Comparison of ENCODE assay signal across 9 mouse cellular contexts in the genomic region with DNA sequence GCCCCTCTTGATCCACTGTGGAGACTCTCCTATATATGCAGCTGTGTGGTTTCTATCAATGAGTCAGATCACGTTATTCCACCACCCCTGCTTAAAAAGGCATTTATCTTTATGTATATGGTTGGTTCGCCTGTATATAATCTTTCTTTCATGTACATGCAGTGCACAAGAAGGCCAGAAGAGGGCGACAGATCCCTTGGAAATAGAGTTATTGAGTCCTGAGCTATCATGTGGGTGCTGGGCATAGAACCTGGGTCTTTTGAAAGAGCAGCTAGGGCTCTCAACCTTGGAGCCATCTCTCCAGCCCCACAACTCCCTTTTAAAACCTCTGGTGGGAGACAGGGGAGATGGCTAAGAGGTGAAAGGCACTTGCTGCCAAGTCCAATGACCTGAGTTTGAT. TPM values are rescaled to one million over a fixed set of nuclear protein-coding genes. Genes with fewer than 3 reads are reported as not detected.
DNase-seq lines count a peak whose midpoint lies in the region; ATAC-seq lines count a peak whose summit lies in the region.
"Had no signal": no experiment of that assay in that cellular context is flagged by ENCODE, and none has a peak within 500 bp of the region (broad histone marks: within the 10 kb centered on the region; RNA-seq: fewer than 3 reads in every experiment).

No protein-coding gene starts in this region.

- intact Hi-C loops in left cerebral cortex, postnatal 4 days (cut with DNase I): no loop called here
- intact Hi-C loops in left cerebral cortex, postnatal 25 days (cut with DNase I): loop anchor here (5.0 kb wide), 1 partner anchor 71 kb away; no protein-coding TSS in a partner anchor

- H3K9ac ChIP-seq in forebrain, embryonic 13.5 days: no peak overlapping the region
- H3K9ac ChIP-seq: liver, embryonic 15.5 days had no signal

- H3K4me3 ChIP-seq in forebrain, embryonic 13.5 days: no peak overlapping the region
- H3K4me3 ChIP-seq: liver, embryonic 15.5 days had no signal

- H3K4me1 ChIP-seq in forebrain, embryonic 13.5 days: no peaks in the 10 kb centered on the region
- H3K4me1 ChIP-seq: liver, embryonic 15.5 days had no signal

- 29% methylated on average over 3 of the region's 3 CpGs for WGBS in forebrain, embryonic 13.5 days

- no peak overlapping the region for H3K4me2 ChIP-seq in forebrain, embryonic 13.5 days
- H3K4me2 ChIP-seq: liver, embryonic 15.5 days had no signal

- ATAC-seq in forebrain, embryonic 13.5 days: no peak

- no peaks in the 10 kb centered on the region for H3K27me3 ChIP-seq in forebrain, embryonic 13.5 days
- H3K27me3 ChIP-seq: liver, embryonic 15.5 days had no signal

- peak; percentile 16 to 30 for DNase-seq in adrenal gland, adult 18-20 months (ENCODE audit: low spot score in 2 of 2)
- no peak for DNase-seq in adrenal gland, postnatal 4 days (ENCODE audit: low spot score in 2 of 2)
- peak; percentile 13 for DNase-seq in left cerebral cortex, postnatal 4 days
- no peak for DNase-seq in left cerebral cortex, postnatal 25 days (ENCODE audit: low spot score in 2 of 2)
- peak; percentile 30 for DNase-seq in c-Kit-positive CD71-negative TER-119-negative erythroid progenitor cells, embryonic 14.5 days (ENCODE audit: low read depth)
- DNase-seq in retina, postnatal 1 day: peak; percentile 24
- DNase-seq in ovary, postnatal 36 days (ENCODE audit: low spot score): no peak

- H3K27ac ChIP-seq in forebrain, embryonic 13.5 days: no peak overlapping the region
- H3K27ac ChIP-seq: liver, embryonic 15.5 days had no signal

- H3K36me3 ChIP-seq in forebrain, embryonic 13.5 days (ENCODE audit: poor library complexity, severe bottlenecking): no peaks in the 10 kb centered on the region
- H3K36me3 ChIP-seq: liver, embryonic 15.5 days had no signal

- no peaks in the 10 kb centered on the region for H3K9me3 ChIP-seq in forebrain, embryonic 13.5 days (replicated peaks)
- H3K9me3 ChIP-seq: liver, embryonic 15.5 days had no signal

RNA-seq across cellular contexts. Expression of a gene that starts 32.9 kb away (rescaled TPM):
- total RNA-seq in adrenal gland, adult 18-20 months (2021): 100 to 1,000 TPM; 189 to 201 TPM
- total RNA-seq in adrenal gland, postnatal 4 days (2021): 100 to 1,000 TPM; 184 to 185 TPM
- total RNA-seq in left cerebral cortex, postnatal 4 days (2021): 100 to 1,000 TPM; 443 to 507 TPM
- 100 to 1,000 TPM; 402 to 432 TPM for total RNA-seq in left cerebral cortex, postnatal 25 days (2021)
- 465 and 467 TPM in 2 replicates for polyA plus RNA-seq in forebrain, embryonic 13.5 days (2015; fragmentation: Nextera tagmentation; extraction: Ambion mirVana)

Comparison
In these comparisons a context has a peak if more than half of its experiments do, and no peak if none do; other contexts are left out.
1. DNase-seq: peak in adrenal gland, adult 18-20 months (2 of 2), left cerebral cortex, postnatal 4 days (single experiment), c-Kit-positive CD71-negative TER-119-negative erythroid progenitor cells, embryonic 14.5 days (single experiment) and retina, postnatal 1 day (single experiment); none in adrenal gland, postnatal 4 days (0 of 2), left cerebral cortex, postnatal 25 days (0 of 2) and ovary, postnatal 36 days (single experiment).